Mouse (Mus musculus) bone marrow, adult 2 months (tissue): ENCODE data around the gene Eppin. TPM values are rescaled to one million over a fixed set of nuclear protein-coding genes. Genes with fewer than 3 reads are reported as not detected.

Experiments
- H3K27ac ChIP-seq: fragments of 200-500 bp; 2 replicates; pipeline ENCODE4 v1.5.1; 2012; ENCODE audit warnings: low read depth, mild to moderate bottlenecking, control low read depth, inconsistent platforms, low read length; ENCODE audit not compliant: control insufficient read depth, poor library complexity, insufficient read depth
- H3K4me1 ChIP-seq: fragments of 200-500 bp; 2 replicates; pipeline ENCODE4 v1.6.1; 2011; ENCODE audit warnings: low read length; ENCODE audit not compliant: control insufficient read depth, insufficient read depth
- H3K4me3 ChIP-seq: fragments of 200-500 bp; replicated peaks from 2 replicates; pipeline ENCODE3; 2011; ENCODE audit warnings: mild to moderate bottlenecking, low read depth, low read length, control low read depth; ENCODE audit not compliant: control insufficient read depth
- CTCF ChIP-seq: fragments of 200-500 bp; IDR thresholded peaks from 2 replicates; pipeline ENCODE4 v1.5.1; 2011; ENCODE audit warnings: low read length, control low read depth; ENCODE audit not compliant: control insufficient read depth, insufficient read depth
- POLR2A ChIP-seq: fragments of 200-500 bp; IDR thresholded peaks from 2 replicates; pipeline ENCODE4 v1.6.1; 2011; ENCODE audit warnings: low read depth, mild to moderate bottlenecking, control low read depth, low read length, borderline replicate concordance; ENCODE audit not compliant: control insufficient read depth
- WGBS: fragments of 180-500 bp; shearing (Covaris S2); methylation state at CpG from one replicate; pipeline ENCODE4 v1.1.7; 2018; 5-methylcytosine and 5-hydroxymethylcytosine counted together
- polyA plus RNA-seq: library from polyadenylated mRNA; stranded (reverse); fragments of >200 nt; gene quantifications from 2 replicates; pipeline ENCODE4 v1.2.4, GENCODE M21; 2011; ENCODE audit warnings: low replicate concordance; ENCODE audit not compliant: missing spikeins, insufficient read depth, insufficient read length

The Eppin gene
- polyA plus RNA-seq, 1 experiment, result not detected

DNA sequence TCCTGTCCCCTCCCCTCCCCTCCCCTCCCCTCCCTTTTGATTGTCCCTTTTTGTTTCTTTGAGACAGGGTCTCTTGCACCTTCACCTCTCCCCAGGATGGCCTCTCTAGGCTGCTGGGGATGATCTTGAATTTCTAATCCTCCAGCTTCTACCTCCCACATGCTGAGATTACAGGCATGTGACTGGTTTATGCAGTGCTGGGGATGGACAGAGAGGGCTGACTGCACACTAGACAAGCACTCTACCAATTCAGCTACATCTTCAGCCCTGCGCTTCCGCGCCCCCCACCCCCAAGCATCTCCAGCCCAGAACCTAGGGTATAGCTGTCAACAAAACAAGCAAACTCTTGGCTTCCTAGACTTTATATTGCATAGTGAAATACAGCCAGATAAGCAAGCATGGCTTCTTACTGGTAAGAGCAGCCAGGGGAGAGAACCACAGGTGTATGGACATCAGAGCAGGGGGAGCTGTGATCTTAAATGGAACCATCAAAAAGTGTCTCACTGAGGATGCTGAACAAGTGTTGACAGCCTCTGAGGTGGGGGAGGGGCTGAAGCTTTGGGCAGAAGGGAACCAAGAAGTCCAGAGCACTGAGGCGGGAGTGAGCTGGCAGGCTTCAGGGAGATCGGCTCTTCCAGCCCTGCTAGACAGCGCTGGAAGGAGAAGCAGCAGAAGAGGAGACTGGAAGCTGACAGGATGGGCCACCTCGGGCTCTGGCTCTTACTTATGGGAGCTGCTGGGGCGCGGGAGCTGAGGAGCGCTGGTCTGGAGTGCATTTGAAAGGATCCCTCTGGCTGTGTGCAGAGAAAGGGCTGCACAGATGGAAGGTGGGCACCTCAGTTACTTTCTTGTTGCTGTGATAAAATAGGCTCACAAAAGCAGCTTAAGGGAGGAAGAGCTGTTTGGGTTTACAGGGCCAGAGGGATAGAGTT lies 43.2 kb downstream of the Eppin start:
- Histone ChIP-seq H3K4me3 (no peak overlapping the region), H3K4me1 (no peaks in the 10 kb centered on the region), H3K27ac (no peak overlapping the region)
- TF ChIP-seq POLR2A (no peak), CTCF (no peak)
- 43% methylated on average over 10 of the region's 10 CpGs for whole genome bisulfite sequencing

DNA sequence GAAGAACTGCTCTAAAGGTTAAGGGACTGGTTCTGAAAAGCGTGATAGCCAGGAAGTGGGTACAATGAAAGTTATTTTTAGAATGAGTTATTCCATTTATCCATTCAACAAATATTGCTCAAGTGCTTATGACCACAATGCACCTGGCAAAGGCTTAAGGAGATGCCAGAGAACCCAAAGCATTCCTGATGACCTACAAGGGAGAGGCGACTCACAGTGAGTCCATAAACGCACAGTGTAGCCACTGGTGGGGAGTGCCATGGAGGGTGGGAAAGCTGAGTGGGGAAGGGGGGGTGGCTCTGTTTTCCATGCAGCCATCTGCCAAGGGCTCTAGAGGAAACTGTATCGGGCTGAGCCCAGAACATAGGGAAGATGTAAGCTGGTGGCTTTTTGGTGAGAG lies 44.1 kb downstream of the Eppin start:
- H3K27ac ChIP-seq, result no peak overlapping the region
- WGBS, result 53% methylated on average over 4 of the region's 4 CpGs
- no peak overlapping the region for H3K4me3 ChIP-seq
- no peaks in the 10 kb centered on the region; the same call in 1 of the 2 replicates for H3K4me1 ChIP-seq
- TF ChIP-seq POLR2A, result no peak
- TF ChIP-seq CTCF, result no peak

DNA sequence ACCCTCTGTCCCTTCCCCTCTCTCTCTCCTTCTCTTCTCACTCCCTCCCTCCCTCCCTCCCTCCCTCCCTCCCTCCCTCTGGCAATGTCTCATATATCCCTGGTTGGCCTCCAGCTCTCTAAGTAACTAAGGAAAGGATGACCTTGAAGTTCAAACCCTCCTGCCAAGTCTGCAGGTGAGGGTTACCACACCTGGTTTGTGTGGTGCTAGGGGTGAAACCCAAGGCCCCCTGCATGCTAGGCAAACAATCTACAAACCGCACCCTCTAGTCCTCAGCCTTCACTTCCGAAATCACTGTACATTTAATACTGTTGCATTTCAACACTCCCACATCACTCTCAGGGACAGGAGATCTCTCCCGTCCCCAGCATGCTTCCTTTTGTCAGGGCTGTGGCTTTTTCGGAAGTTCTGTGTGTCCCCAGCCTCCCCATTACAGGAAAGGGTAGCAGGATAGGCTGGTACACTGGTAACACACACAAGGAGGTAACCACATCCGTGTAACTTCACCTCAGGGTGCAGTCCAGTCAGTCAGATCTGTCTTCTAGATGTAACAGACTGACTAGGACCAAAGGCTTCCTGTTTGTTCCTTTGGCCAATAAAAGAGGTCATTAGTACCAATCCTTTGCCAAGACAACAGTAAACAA lies 48.8 kb downstream of the Eppin start:
- Histone ChIP-seq H3K27ac (no peak overlapping the region), H3K4me1 (no peaks in the 10 kb centered on the region; the same call in 1 of the 2 replicates), H3K4me3 (no peak overlapping the region)
- TF ChIP-seq POLR2A, result no peak
- no peak for TF ChIP-seq CTCF
- WGBS, result under 1% methylated on average over 5 of the region's 5 CpGs

DNA sequence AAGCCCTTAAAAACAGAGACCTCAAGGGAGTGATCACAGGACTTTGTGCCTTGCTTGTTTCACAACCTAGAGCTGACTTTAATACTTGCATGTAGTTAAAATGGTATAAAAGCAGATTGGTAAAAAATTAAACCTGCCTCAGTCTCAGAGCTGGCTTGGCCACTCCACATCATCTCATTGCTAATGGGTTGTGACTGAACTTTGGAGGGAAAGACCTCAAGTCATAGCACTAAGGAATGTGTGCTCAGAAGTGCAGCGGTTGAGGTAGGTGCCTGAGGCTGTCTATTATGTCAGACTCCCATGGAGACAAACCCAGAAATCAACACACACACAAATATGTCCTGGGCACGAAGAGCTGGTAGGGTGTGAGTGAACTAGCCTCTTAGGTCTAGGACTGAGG lies 49.6 kb downstream of the Eppin start:
- no peak overlapping the region for H3K27ac ChIP-seq
- WGBS, result 63% methylated on average over 2 of the region's 2 CpGs
- no peak for TF ChIP-seq CTCF
- H3K4me1 ChIP-seq, result no peaks in the 10 kb centered on the region; the same call in 1 of the 2 replicates
- H3K4me3 ChIP-seq, result no peak overlapping the region

DNA sequence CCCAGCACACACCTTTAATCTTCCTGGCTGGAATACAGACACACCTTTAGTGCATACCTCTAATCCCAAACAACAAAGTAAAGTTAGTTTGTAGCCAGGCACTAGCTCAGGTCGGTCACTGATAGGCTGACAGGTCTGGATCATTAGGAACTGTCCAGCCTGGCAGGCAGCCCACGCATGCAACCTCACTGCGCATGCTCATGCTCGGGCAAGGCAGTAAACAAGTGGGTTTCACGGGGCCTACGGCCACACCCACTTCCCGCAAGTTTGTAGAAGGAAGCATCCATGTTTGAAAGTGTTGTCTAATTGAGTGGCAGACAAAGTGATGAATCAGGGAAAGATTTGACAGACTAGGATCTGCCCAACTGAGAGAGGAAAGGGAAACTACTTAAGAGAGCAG lies 50.8 kb downstream of the Eppin start:
- Histone ChIP-seq H3K4me3 (no peak overlapping the region), H3K27ac (no peak overlapping the region), H3K4me1 (no peaks in the 10 kb centered on the region; the same call in 1 of the 2 replicates)
- WGBS, result 81% methylated on average over 7 of the region's 7 CpGs
- TF ChIP-seq CTCF (no peak), POLR2A (no peak)

DNA sequence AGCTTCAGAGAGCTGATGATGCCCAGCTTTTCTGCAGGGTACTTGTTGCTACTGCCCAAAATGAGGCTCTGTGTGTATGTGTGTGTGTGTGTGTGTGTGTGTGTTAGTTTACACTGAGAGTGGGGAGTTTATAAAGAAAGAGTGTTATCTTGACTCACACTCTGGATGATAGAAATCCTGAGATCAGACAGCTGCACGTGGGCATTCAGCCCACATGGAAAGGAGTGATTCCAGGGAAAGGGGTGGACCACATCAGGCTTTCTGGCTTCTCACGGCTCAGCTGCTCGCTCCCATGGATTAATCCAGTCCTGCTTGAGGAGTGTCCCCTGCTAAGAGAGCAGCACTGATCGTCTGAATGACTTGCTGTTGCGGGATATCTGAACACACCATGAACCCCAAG lies 51.3 kb downstream of the Eppin start:
- Histone ChIP-seq H3K4me3 (no peak overlapping the region), H3K4me1 (no peaks in the 10 kb centered on the region; the same call in 1 of the 2 replicates), H3K27ac (no peak overlapping the region)
- 83% methylated on average over 5 of the region's 5 CpGs for WGBS
- TF ChIP-seq CTCF (no peak), POLR2A (no peak)

DNA sequence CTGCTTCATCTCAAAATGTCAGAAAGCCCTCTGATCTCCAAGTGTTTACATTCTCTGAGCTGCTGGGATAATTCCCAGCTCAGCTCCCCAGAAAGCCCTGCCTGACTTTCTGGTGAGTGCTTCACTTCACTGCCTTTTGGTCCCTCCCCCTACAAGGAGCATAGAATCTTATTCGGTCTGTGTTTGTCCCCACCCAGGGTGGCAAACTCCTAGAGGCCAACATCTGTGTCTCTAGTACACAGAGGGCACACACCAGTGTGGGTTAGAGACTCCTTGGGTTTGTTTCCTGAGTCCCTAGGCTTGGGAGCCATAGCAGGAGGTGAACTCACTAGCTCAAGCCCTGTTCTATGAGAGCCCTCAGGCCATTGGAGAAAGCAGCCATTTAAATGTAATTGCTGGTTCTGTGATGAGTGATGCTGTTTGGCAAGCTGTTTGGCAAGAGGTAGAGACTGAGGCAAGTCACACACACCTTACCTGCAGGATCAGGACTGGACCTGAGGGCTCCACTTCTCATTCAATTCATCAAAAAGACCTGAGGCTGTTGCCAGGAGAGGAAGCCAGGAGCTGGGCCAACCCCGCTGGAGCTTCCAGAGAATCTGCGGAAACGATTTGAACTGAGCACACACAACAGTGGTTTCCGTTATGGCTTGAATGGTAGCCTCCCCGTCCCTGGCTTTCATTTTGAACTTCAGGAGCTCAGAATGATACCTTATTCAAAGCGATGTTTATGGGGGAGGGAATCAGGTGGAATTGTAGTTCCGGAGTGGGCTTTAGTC lies 52.6 kb downstream of the Eppin start:
- WGBS, result 42% methylated on average over 8 of the region's 8 CpGs
- Histone ChIP-seq H3K27ac (no peak overlapping the region), H3K4me3 (no peak overlapping the region), H3K4me1 (no peaks in the 10 kb centered on the region; the same call in 1 of the 2 replicates)
- TF ChIP-seq CTCF (no peak), POLR2A (no peak)

Other genes with a start within 250 kb of the Eppin start
- 48.8 and 108 TPM in 2 replicates for gene Slpi, start 204.5 kb downstream of the Eppin start, polyA plus RNA-seq
- not detected in 2 replicates for gene Rbpjl, start 190.5 kb downstream of the Eppin start, polyA plus RNA-seq
- 0.86 and 1.2 TPM in 2 replicates for gene Matn4, start 188.4 kb downstream of the Eppin start, polyA plus RNA-seq
- 12.6 and 22.1 TPM in 2 replicates for gene Sdc4, start 149.7 kb downstream of the Eppin start, polyA plus RNA-seq
- 10.1 and 26.7 TPM in 2 replicates for gene Sys1, start 136.6 kb downstream of the Eppin start, polyA plus RNA-seq
- not detected in 2 replicates for gene Gm20458, start 132.6 kb downstream of the Eppin start, polyA plus RNA-seq
- gene Trp53tg5, start 119.9 kb downstream of the Eppin start, polyA plus RNA-seq, result not detected in 2 replicates
- 7.5 and 8.1 TPM in 2 replicates for gene Dbndd2, start 107.5 kb downstream of the Eppin start, polyA plus RNA-seq
- gene Pigt, start 96.1 kb downstream of the Eppin start, polyA plus RNA-seq, result 27.8 and 39.1 TPM in 2 replicates
- gene Wfdc2, start 31.2 kb downstream of the Eppin start, polyA plus RNA-seq, result 2.8 TPM in 1 of 2 replicates, not detected in the other
- not detected in 2 replicates for gene Spint3, start 20.1 kb downstream of the Eppin start, polyA plus RNA-seq
- gene Wfdc6a, start 8.1 kb downstream of the Eppin start, polyA plus RNA-seq, result not detected in 2 replicates
- gene Wfdc6b, start 19.9 kb upstream of the Eppin start, polyA plus RNA-seq, result not detected in 2 replicates
- gene Wfdc8, start 20.0 kb upstream of the Eppin start, polyA plus RNA-seq, result not detected in 2 replicates
- not detected in 2 replicates for gene Wfdc16, start 45.2 kb upstream of the Eppin start, polyA plus RNA-seq
- gene Wfdc10, start 62.5 kb upstream of the Eppin start, polyA plus RNA-seq, result not detected in 2 replicates
- not detected in 2 replicates for gene Wfdc9, start 63.0 kb upstream of the Eppin start, polyA plus RNA-seq
- gene Wfdc11, start 80.5 kb upstream of the Eppin start, polyA plus RNA-seq, result not detected in 2 replicates
- not detected in 2 replicates for gene Wfdc13, start 91.5 kb upstream of the Eppin start, polyA plus RNA-seq
- not detected in 2 replicates for gene Spint4, start 104.9 kb upstream of the Eppin start, polyA plus RNA-seq
- not detected in 2 replicates for gene Spint5, start 121.7 kb upstream of the Eppin start, polyA plus RNA-seq
- gene Wfdc3, start 152.3 kb upstream of the Eppin start, polyA plus RNA-seq, result 2.1 and 2.2 TPM in 2 replicates
- 35.3 and 47.6 TPM in 2 replicates for gene Dnttip1, start 152.4 kb upstream of the Eppin start, polyA plus RNA-seq
- gene Ube2c, start 176.3 kb upstream of the Eppin start, polyA plus RNA-seq, result 261 and 459 TPM in 2 replicates
- gene Tnnc2, start 186.4 kb upstream of the Eppin start, polyA plus RNA-seq, result 9.6 and 12.2 TPM in 2 replicates
- gene Snx21, start 192.2 kb upstream of the Eppin start, polyA plus RNA-seq, result 2.3 and 5.8 TPM in 2 replicates
- gene Acot8, start 211.3 kb upstream of the Eppin start, polyA plus RNA-seq, result 16.5 and 36.5 TPM in 2 replicates
- gene Zswim3, start 211.5 kb upstream of the Eppin start, polyA plus RNA-seq, result 3.4 and 4.4 TPM in 2 replicates
- 2.1 and 3.7 TPM in 2 replicates for gene Zswim1, start 229.1 kb upstream of the Eppin start, polyA plus RNA-seq
- gene Spata25, start 234.9 kb upstream of the Eppin start, polyA plus RNA-seq, result not detected in 2 replicates
- 61.0 and 109 TPM in 2 replicates for gene Ctsa, start 239.3 kb upstream of the Eppin start, polyA plus RNA-seq
- 0.97 TPM in 1 of 2 replicates, not detected in the other for gene Neurl2, start 239.9 kb upstream of the Eppin start, polyA plus RNA-seq